Mouse (Mus musculus): ENCODE data around the gene Aff1.

- TF ChIP-seq POLR2A (IDR thresholded peaks at IDR 0.05; ENCODE audit: borderline replicate concordance, extremely low read depth, insufficient read depth, insufficient read length, poor library complexity, severe bottlenecking) = no peak
- no peak for TF ChIP-seq CTCF (IDR thresholded peaks at IDR 0.05; ENCODE audit: borderline replicate concordance, extremely low read depth, insufficient read depth, insufficient read length)
Measured at GRCm38 (mm10) chr5:103771380-103771779, 79.2 kb downstream of the Aff1 start.

All from brain, embryonic 14.5 days (tissue).